Mouse (Mus musculus): ENCODE measurements at regions not wholly inside any gene's neighbourhood (a gene's known extent, or its start where the extent isn't known, plus 50 kb on each side); places are given as distances from the start of the nearest gene placed in this dataset.

DNA sequence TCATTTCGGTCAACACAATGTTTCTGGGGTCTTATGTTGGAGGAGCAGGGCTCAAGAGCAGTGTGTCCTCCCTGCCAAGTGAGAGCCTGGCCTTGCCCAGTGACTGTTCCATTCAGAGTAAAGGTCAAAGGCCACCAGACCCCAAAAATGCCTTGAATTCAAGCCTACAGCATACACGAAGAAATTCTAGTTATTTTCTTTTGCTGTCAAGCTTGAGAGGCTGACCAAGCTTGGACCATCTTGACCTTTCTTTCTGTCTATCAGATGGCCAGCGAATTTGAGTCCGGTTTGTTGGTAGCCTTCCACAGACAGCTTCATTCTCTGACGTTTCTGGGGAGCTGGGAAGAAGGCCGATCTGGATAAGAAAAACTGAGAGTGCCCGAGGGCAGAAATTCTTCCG lies 68.1 kb upstream of the Map4k3 start:
- no peak for DNase-seq (ENCODE audit: low spot score in 2 of 2)

- DNase-seq (ENCODE audit: low spot score in 2 of 2): no peak
These were observed 67.3 kb upstream of the Map4k3 start for GRCm38 (mm10) chr17:80795453-80796105.

DNA sequence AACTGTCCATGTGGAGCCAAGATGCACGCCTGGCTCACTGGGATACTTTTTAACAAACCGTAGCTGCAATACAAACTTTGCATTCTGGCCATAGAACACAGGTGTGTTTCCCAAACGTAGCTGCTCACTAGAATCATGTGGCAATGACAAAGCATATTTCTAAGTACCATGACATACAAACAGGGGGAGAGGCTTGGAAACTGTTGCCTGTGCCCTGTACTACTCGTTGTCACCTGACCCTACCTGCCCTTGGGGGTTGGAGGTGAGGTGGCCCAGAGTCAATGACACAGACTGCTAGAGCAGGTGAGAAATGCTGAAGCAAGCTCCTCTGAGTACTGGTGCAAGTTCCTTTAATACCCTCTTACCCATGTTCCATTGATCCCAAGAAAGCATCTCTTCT lies 64.3 kb upstream of the Map4k3 start:
- DNase-seq (ENCODE audit: low spot score in 2 of 2): no peak

DNA sequence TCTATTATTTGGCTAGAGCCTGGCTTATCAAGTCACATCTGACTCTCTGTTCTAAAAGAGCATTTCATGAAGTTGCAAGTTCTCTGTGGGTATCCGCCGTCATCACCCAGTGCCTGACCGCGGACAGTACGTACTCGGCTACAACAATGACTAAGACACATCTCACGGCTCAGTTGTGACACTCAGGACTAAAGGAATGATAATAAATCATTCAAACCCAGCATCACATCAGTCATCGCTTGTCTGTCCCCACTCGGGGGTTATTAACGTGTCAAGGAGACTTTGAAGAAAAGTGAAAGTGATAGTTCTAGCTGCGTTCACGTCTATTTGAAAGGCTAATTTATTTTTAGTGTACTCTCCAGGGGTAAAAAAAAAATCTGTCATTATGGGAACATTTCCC lies 61.4 kb upstream of the Map4k3 start:
- no peak for DNase-seq (ENCODE audit: low spot score in 2 of 2)

DNA sequence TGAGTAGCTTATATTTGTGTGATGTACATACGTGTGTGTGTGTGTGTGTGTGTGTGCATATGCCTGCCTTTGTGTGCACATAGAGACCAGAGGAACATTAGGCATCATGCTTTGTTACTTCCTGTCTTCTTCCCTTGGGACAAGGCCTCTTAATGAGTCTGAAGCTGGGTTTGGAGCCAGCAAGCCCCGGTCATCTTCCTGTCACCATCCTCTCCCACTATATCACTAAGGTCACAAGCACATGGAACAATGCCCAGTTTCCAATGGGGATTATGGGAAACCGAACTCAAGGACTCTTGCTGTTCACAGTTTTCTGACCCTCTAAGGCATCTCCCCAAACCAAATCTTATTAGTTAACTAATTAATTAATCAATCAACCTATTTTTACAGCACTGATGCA lies 60.7 kb upstream of the Map4k3 start:
- no peak for DNase-seq (ENCODE audit: low spot score in 2 of 2)

- no peak for DNase-seq (ENCODE audit: low spot score in 2 of 2)
These were observed 58.6 kb upstream of the Map4k3 start for GRCm38 (mm10) chr17:80786858-80787257.

DNA sequence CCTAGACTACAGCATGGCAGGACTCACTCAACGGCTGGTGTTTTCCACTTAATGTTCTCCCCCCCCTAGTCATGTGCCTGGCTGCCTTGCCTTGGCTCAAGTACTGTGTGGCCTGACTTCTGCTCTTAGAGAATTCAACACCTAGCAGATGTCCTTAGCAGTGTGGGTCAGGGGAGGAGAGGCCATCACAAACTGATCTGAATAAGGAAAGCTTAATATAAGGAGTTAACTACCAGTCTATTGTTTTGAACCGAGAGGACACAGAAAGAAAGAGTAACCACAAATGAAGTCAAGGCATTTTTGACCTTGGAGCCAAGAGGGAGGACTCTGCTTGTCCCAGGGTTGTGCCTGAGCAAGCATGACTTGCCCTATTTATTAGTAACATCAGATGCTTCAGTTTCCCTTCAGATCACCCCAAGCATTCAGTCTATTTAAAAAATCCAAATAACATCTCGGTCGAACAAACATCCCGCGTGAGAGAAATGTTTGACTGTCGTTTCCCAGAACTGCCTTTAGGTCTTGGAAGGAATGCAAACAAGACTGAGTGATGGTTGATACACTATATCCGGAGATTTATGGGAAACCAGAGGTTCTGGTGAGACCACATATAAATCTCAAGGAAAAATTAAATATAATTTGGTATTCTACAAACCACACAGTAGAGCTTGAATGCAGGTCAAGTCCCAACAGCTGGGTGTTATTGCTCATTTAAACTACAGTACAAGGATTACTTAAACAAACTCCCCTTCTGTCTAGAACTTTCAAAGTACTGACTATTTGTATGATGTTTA lies 58.0 kb upstream of the Map4k3 start:
- DNase-seq (ENCODE audit: low spot score in 2 of 2): no peak

- no peak for DNase-seq (ENCODE audit: low spot score in 2 of 2)
These were observed 57.2 kb upstream of the Map4k3 start for GRCm38 (mm10) chr17:80785476-80785875.

GRCm38 (mm10) chr17:80785049-80785448 lies 56.8 kb upstream of the Map4k3 start:
- no peak for DNase-seq (ENCODE audit: low spot score in 2 of 2)

- DNase-seq (ENCODE audit: low spot score in 2 of 2): no peak
These were observed 53.9 kb upstream of the Map4k3 start for GRCm38 (mm10) chr17:80782233-80782632.

GRCm38 (mm10) chr17:80781621-80782020 lies 53.3 kb upstream of the Map4k3 start:
- DNase-seq (ENCODE audit: low spot score in 2 of 2): no peak

GRCm38 (mm10) chr17:80780303-80780702 lies 52.0 kb upstream of the Map4k3 start:
- no peak for DNase-seq (ENCODE audit: low spot score in 2 of 2)

- no peak for DNase-seq (ENCODE audit: low spot score in 2 of 2)
These were observed 51.5 kb upstream of the Map4k3 start for GRCm38 (mm10) chr17:80779782-80780181.

Data from left cerebral cortex, adult 18-20 months (tissue).